Mouse (Mus musculus): ENCODE data around the gene Efs.

DNA sequence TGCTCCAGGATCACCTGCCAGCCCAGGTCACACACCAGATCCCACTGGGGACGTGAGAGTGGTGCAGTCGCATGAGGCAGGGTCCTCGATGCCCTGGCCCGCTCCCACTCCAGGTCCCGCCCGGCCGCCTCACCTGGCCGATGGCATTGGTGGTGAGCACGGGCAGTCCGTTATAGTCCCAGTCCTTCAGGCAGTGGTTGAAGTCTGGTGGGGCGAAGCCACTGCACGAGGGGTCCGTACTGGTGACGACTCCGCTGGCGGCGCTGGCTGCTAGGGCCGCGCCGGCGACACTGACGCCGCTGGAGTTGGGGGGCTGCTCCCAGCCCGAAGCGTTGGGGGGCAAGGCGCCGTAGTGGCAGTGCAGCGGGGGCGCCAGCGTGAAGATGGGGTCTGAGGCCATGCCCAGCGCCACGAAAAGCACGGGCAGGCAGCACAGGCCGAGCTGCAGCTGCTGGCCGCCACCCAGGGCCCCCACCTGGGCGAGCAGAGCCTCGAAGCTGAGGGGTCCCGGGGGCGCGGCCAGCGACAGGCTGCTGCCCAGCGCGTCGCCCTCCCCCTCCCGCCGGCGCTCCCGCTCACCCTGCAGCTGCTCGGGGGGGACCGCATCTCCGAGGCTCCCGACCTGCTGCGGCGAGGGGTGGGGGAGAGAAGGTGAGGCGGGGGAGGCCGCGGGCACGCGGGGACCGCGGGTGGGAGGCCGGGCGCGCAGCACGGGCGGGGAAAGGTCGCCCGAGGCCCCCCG lies 13.6 kb downstream of the Efs start:
- TF ChIP-seq GATA1 (IDR thresholded peaks at IDR 0.05; ENCODE audit: borderline replicate concordance, low read length) (no peak), FLI1 (IDR thresholded peaks at IDR 0.05; ENCODE audit: low read length) (no peak)
